Mouse (Mus musculus) layer of hippocampus, adult 9-11 months (tissue): ENCODE measurements around the gene Abcf3.

ENCODE experiments used
- DNase-seq: peaks from one replicate; pipeline ENCODE4 v3.0.0; 2022

Abcf3 gene

GRCm38 (mm10) chr16:20548096-20548948 is at the start of gene Abcf3:
TSS of gene Abcf3 (plus strand) at chr16:20548577.
- DNase-seq, result peak; percentile 99

DNA sequence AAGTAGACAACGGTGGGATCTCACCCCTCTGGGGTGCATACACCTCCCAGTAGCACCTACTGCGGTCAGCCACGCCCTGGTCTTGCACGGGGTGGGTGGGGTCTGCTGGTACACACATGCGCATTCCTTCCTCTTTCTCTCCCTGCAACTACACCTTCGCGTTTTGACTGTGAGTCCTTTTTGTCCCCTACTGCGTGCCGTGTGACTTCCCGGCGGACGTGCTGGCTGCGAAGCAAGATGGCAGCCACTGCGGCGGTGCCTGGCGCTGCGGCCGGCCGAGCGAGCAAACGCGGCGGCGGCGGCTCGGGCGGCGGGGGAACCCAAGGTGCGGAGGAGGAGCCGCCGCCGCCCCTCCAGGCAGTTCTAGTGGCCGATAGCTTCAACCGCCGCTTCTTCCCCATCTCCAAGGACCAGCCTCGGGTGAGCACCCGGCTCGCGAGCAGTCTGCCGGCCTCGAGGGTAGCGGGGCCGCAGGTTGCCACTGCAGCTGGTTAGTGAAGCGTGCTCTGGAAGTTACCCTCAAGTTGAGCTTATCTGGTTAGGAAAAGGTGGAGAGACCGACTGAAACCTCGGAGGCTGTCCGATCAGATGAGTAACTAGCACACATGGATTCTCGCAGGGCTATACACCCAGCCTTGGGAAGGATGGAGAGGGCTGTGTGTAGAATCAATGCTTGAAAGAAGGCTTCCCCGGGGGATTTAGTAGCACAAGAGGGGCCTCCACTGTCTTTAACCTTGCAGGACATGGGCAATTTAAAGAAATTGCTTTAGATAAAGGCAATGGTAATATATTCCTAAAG is 49.5 kb upstream of the Abcf3 start, which contains the start of gene Eif2b5:
Gene Eif2b5, plus strand, starts transcription at position 141 of the 799 bp plus-strand sequence.
- DNase-seq, result peak; percentile 94

DNA sequence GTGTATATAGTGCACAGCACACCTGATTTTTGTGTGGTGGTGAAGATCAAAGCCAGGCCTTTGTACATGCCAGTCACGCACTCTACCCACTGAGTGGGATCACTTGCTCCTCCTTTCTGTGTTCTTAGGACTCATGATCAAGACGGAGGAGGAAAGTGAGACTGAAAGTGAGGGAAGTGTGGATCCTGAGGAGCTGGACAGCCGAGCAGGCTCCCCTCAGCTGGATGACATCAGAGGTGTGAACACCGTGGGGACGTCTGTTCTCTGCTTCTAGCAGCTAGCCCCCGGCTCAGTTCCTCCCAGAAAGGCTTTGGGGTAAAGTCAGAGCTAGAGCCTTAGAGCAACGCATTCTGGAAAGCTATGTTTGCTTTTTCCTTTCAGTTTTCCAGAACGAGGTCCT is 42.4 kb upstream of the Abcf3 start:
- no peak for DNase-seq

DNA sequence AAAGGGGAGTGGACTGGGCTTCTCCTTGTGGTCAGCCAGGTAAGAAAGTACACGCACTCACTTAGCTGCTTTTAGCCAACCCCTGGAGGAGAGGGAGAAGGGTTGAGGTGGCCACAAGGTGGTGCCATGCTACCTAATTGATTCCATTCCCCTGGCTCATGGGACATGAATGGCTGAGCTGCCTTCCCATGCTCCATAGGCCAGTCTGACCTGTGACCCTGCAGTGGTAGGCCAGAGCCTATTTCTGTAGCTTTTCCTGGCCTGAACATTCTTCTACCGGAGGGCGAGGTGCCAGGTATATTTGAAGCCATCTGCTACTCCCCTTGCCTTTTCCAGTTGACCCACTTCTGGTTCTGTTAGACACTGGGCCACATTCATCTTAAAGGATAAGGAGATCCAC is 39.0 kb upstream of the Abcf3 start:
- no peak for DNase-seq

GRCm38 (mm10) chr16:20511277-20511847 is 37.0 kb upstream of the Abcf3 start:
- no peak for DNase-seq

- no peak for DNase-seq
These were observed 32.3 kb upstream of the Abcf3 start for GRCm38 (mm10) chr16:20516032-20516431.

DNA sequence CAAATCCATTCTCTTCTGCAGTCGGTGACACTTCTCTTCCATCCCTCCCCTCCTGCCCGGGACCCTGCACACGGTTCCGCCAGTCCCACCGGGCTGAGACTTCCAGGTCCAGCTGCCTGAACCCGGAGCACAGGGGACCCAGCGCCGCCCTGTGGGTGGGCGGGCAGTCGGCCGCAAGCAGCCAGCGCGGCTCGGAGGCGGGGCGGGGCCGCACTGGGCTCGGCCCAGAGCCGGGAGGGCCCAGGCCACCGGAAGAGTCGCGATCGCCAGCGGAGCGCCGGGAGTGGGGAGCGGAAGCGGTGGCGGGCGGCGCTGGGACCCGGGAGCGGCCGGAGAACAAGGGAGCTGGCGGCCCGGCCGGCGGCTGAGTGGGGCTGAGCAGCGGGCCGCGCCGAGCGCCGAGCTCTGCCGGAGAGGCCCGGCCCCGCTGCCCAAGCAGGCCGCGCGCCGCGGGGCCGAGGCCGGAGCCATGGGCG is 31.6 kb upstream of the Abcf3 start, which contains the start of gene Dvl3:
Gene Dvl3, plus strand, starts transcription at position 257 of the 476 bp plus-strand sequence.
- peak; percentile 89 for DNase-seq

DNA sequence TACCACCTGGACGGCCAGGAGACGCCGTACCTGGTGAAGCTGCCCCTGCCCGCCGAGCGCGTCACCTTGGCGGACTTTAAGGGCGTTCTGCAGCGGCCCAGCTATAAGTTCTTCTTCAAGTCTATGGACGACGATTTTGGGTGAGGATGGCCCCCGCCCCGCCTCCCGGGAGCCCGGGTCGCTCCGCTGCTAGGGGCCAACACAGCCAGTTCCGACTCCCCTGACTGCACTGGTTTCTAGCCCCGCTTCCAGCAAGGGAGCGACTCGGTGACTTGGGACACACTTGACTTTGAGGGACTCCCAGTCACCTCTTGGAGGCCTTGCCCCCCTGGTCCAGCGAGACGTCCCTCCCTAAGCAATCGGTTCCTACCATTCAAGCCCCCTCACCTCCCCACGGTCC is 31.2 kb upstream of the Abcf3 start:
- no peak for DNase-seq

DNA sequence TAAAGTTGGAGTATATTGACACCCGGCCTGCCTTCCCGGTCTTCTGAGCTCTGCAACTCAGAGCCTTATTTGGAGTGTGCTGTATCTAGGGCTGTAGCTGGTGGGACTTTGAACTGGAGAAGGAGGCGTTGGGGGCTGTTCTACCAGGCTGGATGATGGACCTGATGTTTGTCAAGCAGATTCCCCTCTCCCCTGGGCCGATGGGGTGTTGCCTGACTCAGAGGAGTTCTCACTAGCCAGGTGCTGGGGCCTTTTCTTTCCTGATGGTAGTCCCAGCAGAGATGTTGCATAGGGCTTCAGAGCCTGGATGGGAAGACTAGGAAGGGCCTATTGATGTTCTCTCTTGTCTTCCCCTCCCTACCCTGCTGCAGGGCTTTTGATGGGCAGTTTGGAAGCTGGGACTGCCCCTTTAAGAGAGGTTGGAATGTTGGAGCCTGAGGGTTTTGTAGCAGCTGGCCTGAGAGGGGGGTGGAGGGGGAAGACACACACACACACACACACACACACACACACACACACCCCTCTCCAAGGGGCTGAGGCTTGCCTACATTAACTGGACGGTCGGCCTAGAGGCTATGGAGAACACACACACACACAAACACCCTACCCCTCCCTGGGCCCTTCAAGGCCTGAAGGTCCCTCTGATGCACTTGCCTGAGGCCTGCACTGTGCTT is 30.5 kb upstream of the Abcf3 start:
- no peak for DNase-seq

DNA sequence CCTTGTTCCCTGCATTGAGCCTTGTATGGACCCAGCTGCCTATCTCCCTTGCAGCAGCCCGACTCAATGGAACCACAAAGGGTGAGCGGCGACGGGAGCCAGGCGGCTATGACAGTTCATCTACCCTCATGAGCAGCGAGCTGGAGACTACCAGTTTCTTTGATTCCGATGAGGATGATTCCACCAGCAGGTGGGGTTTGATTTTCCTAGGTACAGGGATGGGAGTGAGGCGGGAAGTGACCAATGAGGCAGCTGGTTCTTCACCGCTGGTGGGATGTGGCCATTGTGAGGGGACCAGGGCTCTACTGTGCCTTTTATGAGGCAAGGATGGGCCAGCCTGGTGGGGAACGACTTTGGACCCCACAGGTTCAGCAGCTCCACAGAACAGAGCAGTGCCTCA is 24.5 kb upstream of the Abcf3 start:
- no peak for DNase-seq

DNA sequence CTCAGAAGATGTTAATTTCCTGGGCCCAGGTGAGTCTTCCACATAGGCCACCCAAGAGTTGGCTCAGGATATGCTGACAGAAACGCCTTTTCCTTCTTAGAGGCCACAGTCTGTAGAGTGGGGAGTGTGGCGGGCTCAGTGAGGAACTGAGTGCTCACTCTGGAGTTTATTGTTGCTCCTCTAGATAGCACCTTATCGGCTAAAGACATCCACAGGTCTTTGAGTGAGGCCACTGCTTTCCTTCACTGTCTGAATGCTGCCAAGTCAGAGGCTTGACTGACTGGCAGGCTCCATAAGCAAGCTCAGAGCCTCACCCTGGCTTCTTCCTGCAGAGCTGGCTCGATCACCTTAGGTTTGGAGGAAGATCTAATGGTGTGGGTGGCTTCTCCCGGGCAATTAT is 19.6 kb upstream of the Abcf3 start:
- DNase-seq, result no peak

GRCm38 (mm10) chr16:20529375-20529774 is 19.0 kb upstream of the Abcf3 start:
- no peak for DNase-seq

DNA sequence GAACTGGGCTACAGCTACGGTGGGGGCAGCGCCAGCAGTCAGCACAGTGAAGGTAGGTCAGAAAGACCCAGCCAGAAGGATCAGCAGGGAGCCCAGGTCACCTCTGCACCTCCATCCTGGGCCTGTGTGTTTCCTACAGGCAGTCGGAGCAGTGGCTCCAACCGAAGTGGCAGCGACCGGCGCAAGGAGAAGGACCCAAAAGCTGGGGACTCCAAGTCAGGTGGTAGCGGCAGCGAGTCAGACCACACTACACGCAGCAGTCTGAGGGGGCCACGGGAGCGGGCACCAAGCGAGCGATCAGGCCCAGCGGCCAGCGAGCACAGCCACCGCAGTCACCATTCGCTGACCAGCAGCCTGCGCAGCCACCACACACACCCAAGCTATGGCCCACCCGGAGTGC is 17.4 kb upstream of the Abcf3 start:
- DNase-seq, result no peak

- no peak for DNase-seq
These were observed 13.6 kb upstream of the Abcf3 start for GRCm38 (mm10) chr16:20534617-20535295.

- DNase-seq, result peak; percentile 99
These were observed 12.9 kb upstream of the Abcf3 start, which contains the start of gene Ap2m1 for GRCm38 (mm10) chr16:20535296-20536080. TSS of gene Ap2m1 (plus strand) at chr16:20535478.

DNA sequence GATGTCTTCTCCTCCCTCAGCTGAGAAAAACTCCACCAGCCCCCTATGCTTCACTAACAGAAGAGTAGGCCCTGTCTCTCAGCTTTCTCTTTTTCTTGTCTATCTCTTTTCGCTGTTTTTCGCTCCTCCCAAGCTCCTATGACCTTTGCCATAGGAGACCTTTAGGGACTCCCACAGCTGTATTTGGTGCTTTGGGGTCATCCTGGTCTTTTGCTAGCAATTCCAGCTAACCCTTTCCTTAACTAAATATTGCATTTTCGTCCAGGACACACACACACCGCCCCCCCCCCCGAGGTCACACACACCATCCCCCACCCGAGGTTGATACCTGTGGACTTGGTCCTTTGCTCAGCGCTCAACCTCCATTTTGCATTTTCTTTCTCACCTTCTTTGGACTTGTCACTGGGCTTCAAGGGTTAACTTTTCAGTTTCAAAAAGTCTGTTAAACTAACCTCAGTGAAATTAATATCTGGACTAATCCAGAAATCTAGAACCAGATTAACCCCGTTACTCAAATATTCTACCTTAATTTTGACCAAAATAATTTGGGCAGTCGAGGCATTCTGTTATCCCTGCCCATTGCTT is 12.2 kb upstream of the Abcf3 start:
- DNase-seq, result no peak

GRCm38 (mm10) chr16:20537071-20537471 is 11.3 kb upstream of the Abcf3 start:
- no peak for DNase-seq

DNA sequence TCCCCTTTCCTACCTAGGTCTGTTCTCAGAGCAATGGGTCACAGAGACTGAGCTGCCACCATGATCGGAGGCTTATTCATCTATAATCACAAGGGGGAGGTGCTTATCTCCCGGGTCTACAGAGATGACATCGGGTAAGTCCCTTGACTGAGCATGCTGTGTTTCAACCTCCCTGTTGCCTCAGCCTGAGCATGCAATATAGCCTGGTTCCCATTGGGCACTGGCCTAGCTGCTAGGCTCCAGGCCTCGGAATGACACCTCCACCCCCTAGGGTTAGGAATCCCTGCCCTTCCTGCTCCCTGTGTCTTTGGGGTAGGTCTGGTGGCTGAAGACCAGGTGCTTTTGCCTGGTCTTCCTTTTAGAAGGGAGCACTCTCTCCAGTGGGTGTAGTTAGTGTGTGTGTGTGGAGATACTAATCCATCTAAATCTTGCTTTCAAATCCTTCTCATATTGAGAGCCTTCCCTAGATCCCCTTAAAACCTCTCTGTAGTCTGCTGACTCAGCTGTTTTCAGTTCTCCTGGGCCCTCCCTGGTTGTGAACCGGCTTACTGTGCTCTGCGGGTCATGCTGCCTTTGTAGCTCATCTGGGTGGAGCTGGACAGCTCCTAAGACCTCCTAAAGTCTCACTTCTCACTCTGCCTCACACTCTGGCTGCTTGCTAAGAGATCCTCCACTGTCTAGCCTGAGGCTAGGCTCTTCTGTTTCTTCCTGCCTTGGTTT is 10.6 kb upstream of the Abcf3 start:
- DNase-seq, result peak; percentile 48

DNA sequence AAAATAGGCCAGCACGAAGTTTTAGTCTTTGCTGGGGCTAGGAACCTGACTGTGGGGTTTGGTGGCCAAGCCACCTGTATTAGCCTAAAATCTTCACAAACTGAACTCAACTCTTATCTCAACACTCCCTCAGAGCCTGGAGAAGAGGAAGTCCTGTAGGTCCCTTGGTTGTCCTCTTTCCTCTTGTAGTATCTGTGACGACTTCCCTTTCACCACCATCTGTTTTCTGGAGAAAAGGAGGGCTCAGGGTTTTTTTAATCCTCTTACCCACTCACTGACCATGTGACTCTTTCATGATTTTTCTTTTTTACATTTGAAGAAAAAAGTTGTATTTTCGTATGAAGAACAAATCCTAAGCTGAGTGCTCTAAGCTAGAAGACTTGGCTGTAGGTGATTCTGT is 8.7 kb upstream of the Abcf3 start:
- DNase-seq, result no peak

DNA sequence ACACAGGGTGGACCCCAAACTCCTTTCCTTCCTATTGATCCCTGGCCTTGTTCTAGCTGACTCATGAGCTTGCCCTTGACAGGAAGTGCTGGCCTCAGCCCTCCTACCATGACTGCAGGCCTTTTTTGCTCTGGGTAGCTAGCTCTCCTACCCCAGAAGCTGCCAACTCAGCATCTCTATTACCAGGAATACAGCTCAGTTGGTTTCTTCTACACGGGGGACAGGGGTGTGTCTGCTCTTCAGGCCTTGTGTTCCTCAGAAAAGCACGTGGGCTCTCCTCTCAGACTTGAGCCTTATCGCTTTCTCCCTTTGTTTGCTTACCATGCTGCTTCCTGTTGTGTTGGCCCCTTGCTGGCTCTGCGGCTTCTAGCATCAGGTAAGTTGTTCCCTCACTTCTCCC is 7.9 kb upstream of the Abcf3 start:
- no peak for DNase-seq
